Mouse (Mus musculus): ENCODE measurements around the gene Lct.

GRCm38 (mm10) chr1:128330313-128330712 is 2.2 kb upstream of the Lct start:
- TF ChIP-seq CTCF (IDR thresholded peaks at IDR 0.05; ENCODE audit: low read depth) (no peak), EP300 (IDR thresholded peaks at IDR 0.05; ENCODE audit: low read depth) (no peak)

All from heart, postnatal 0 days (tissue).